Mouse (Mus musculus) megakaryocyte, embryonic 14.5 days (primary cell): Measurements from ENCODE around the gene Mapkap1.

Source experiments
- FLI1 ChIP-seq: IDR thresholded peaks from 2 replicates; pipeline ENCODE4 v1.6.1; 2012; ENCODE audit warnings: low read length, inconsistent platforms, mixed read lengths
- GATA1 ChIP-seq: IDR thresholded peaks from 3 replicates; pipeline ENCODE4 v1.6.1; 2012; ENCODE audit warnings: mixed read lengths, low read length, inconsistent platforms, borderline replicate concordance

GRCm38 (mm10) chr2:34629758-34630157 is 223.2 kb downstream of the Mapkap1 start:
- TF ChIP-seq GATA1 (no peak), FLI1 (no peak)
